Mouse (Mus musculus): ENCODE measurements at regions not wholly inside any gene's neighbourhood (a gene's known extent, or its start where the extent isn't known, plus 50 kb on each side); places are given as distances from the start of the nearest gene placed in this dataset.

DNA sequence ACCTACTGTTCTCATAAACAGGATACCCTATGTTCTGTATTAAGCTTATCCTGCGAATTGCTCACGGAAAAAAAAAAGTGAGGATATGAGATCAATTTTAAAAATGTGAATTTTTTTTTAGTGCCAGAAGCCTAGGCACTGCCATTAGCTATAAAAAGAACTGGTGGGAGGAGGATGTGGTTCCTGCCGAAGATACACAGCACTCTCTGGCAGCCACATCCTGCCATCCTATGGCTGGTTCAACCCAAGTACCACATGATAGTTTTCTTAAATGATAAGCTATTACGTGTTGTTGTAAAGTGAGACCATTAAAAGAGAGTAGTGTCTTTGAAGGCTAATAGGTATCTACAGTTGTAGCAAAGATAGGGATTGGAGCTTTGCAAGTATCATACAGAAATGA is 58.2 kb upstream of the Ppp3ca start:
- Histone ChIP-seq H3K79me3 (ENCODE audit: low read depth) (no peaks in the 10 kb centered on the region), H3ac (ENCODE audit: control insufficient read depth, insufficient read length, low read depth) (no peak overlapping the region), H3K79me2 (ENCODE audit: control insufficient read depth, insufficient read depth) (no peaks in the 10 kb centered on the region), H3K27me3 (ENCODE audit: control insufficient read depth, insufficient read depth, insufficient read length) (no peaks in the 10 kb centered on the region), H3K36me3 (ENCODE audit: control insufficient read depth, insufficient read depth) (no peaks in the 10 kb centered on the region), H3K4me3 (ENCODE audit: insufficient read depth, poor library complexity, severe bottlenecking) (no peak overlapping the region)
- no peak for TF ChIP-seq MAX (IDR thresholded peaks at IDR 0.05)
- TF ChIP-seq CEBPB (IDR thresholded peaks at IDR 0.05; ENCODE audit: low read depth) = no peak
- no peak for TF ChIP-seq MYOG (IDR thresholded peaks at IDR 0.05; ENCODE audit: control insufficient read depth, extremely low read depth, insufficient read length)
- TF ChIP-seq FOSL1 (IDR thresholded peaks at IDR 0.05; ENCODE audit: insufficient read depth, low read length, poor library complexity, severe bottlenecking) = no peak
- TF ChIP-seq MYOD1 (IDR thresholded peaks at IDR 0.05; ENCODE audit: control insufficient read depth, insufficient read length, low read depth) = no peak
- TF ChIP-seq CTCF (IDR thresholded peaks at IDR 0.05; ENCODE audit: control insufficient read depth, insufficient read depth, insufficient read length) = no peak
- no peak for TF ChIP-seq USF1 (IDR thresholded peaks at IDR 0.05; ENCODE audit: low read depth)

DNA sequence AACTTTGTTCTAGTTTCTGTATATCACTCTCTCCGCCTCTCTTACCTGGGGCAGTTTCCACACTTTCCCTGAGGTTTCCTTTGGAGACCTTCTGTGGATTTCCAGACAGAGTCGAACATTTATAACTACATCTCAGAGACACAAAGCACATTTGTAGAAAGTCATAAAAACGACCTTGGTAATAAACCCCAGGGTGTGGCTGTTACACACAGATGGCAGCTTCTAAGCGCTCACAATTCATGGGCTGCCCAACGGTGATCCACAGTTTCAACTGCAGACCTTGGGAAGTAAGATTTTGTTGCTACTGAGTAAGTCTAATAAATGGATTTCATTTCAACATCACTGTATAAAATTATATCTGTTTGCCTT is 59.4 kb upstream of the Ppp3ca start:
- H3K79me3 ChIP-seq (ENCODE audit: low read depth) = no peaks in the 10 kb centered on the region
- TF ChIP-seq MAX (IDR thresholded peaks at IDR 0.05) (no peak), CEBPB (IDR thresholded peaks at IDR 0.05; ENCODE audit: low read depth) (no peak), USF1 (IDR thresholded peaks at IDR 0.05; ENCODE audit: low read depth) (no peak), MYOG (IDR thresholded peaks at IDR 0.05; ENCODE audit: control insufficient read depth, extremely low read depth, insufficient read length) (no peak), MYOD1 (IDR thresholded peaks at IDR 0.05; ENCODE audit: control insufficient read depth, insufficient read length, low read depth) (no peak), FOSL1 (IDR thresholded peaks at IDR 0.05; ENCODE audit: insufficient read depth, low read length, poor library complexity, severe bottlenecking) (no peak), CTCF (IDR thresholded peaks at IDR 0.05; ENCODE audit: control insufficient read depth, insufficient read depth, insufficient read length) (no peak)
- no peaks in the 10 kb centered on the region for H3K36me3 ChIP-seq (ENCODE audit: control insufficient read depth, insufficient read depth)
- no peak overlapping the region for H3ac ChIP-seq (ENCODE audit: control insufficient read depth, insufficient read length, low read depth)
- no peak overlapping the region for H3K4me3 ChIP-seq (ENCODE audit: insufficient read depth, poor library complexity, severe bottlenecking)
- H3K27me3 ChIP-seq (ENCODE audit: control insufficient read depth, insufficient read depth, insufficient read length) = no peaks in the 10 kb centered on the region
- no peaks in the 10 kb centered on the region for H3K79me2 ChIP-seq (ENCODE audit: control insufficient read depth, insufficient read depth)

- no peaks in the 10 kb centered on the region for H3K79me2 ChIP-seq (ENCODE audit: control insufficient read depth, insufficient read depth)
These were observed 59.9 kb upstream of the Ppp3ca start for GRCm38 (mm10) chr3:136609855-136610555.

GRCm38 (mm10) chr3:136601706-136602105 is 68.2 kb upstream of the Ppp3ca start:
- Histone ChIP-seq H3K36me3 (ENCODE audit: control insufficient read depth, insufficient read depth) (no peaks in the 10 kb centered on the region), H3K27me3 (ENCODE audit: control insufficient read depth, insufficient read depth, insufficient read length) (no peaks in the 10 kb centered on the region), H3K4me3 (ENCODE audit: insufficient read depth, poor library complexity, severe bottlenecking) (no peak overlapping the region), H3K79me2 (ENCODE audit: control insufficient read depth, insufficient read depth) (no peaks in the 10 kb centered on the region), H3ac (ENCODE audit: control insufficient read depth, insufficient read length, low read depth) (no peak overlapping the region), H3K79me3 (ENCODE audit: low read depth) (no peaks in the 10 kb centered on the region)
- TF ChIP-seq CEBPB (IDR thresholded peaks at IDR 0.05; ENCODE audit: low read depth) = peak; percentile 68
- no peak for TF ChIP-seq FOSL1 (IDR thresholded peaks at IDR 0.05; ENCODE audit: insufficient read depth, low read length, poor library complexity, severe bottlenecking)
- TF ChIP-seq USF1 (IDR thresholded peaks at IDR 0.05; ENCODE audit: low read depth) = no peak

More at GRCm38 (mm10) chr3:136609855-136610555, 59.9 kb upstream of the Ppp3ca start:
- Histone ChIP-seq H3K27me3 (ENCODE audit: control insufficient read depth, insufficient read depth, insufficient read length) (no peaks in the 10 kb centered on the region), H3ac (ENCODE audit: control insufficient read depth, insufficient read length, low read depth) (no peak overlapping the region), H3K79me3 (ENCODE audit: low read depth) (no peaks in the 10 kb centered on the region), H3K36me3 (ENCODE audit: control insufficient read depth, insufficient read depth) (no peaks in the 10 kb centered on the region), H3K4me3 (ENCODE audit: insufficient read depth, poor library complexity, severe bottlenecking) (no peak overlapping the region)
- TF ChIP-seq USF1 (IDR thresholded peaks at IDR 0.05; ENCODE audit: low read depth) = no peak
- no peak for TF ChIP-seq FOSL1 (IDR thresholded peaks at IDR 0.05; ENCODE audit: insufficient read depth, low read length, poor library complexity, severe bottlenecking)
- no peak for TF ChIP-seq CTCF (IDR thresholded peaks at IDR 0.05; ENCODE audit: control insufficient read depth, insufficient read depth, insufficient read length)
- TF ChIP-seq MYOD1 (IDR thresholded peaks at IDR 0.05; ENCODE audit: control insufficient read depth, insufficient read length, low read depth) = no peak
- TF ChIP-seq MYOG (IDR thresholded peaks at IDR 0.05; ENCODE audit: control insufficient read depth, extremely low read depth, insufficient read length) = no peak
- no peak for TF ChIP-seq MAX (IDR thresholded peaks at IDR 0.05)
- no peak for TF ChIP-seq CEBPB (IDR thresholded peaks at IDR 0.05; ENCODE audit: low read depth)

GRCm38 (mm10) chr3:136583937-136584336 is 86.0 kb upstream of the Ppp3ca start:
- Histone ChIP-seq H3ac (ENCODE audit: control insufficient read depth, insufficient read length, low read depth) (no peak overlapping the region), H3K27me3 (ENCODE audit: control insufficient read depth, insufficient read depth, insufficient read length) (no peaks in the 10 kb centered on the region), H3K36me3 (ENCODE audit: control insufficient read depth, insufficient read depth) (no peaks in the 10 kb centered on the region), H3K4me3 (ENCODE audit: insufficient read depth, poor library complexity, severe bottlenecking) (no peak overlapping the region), H3K79me3 (ENCODE audit: low read depth) (no peaks in the 10 kb centered on the region), H3K79me2 (ENCODE audit: control insufficient read depth, insufficient read depth) (no peaks in the 10 kb centered on the region)
- TF ChIP-seq CEBPB (IDR thresholded peaks at IDR 0.05; ENCODE audit: low read depth) (peak; percentile 65), CTCF (IDR thresholded peaks at IDR 0.05; ENCODE audit: control insufficient read depth, insufficient read depth, insufficient read length) (no peak), FOSL1 (IDR thresholded peaks at IDR 0.05; ENCODE audit: insufficient read depth, low read length, poor library complexity, severe bottlenecking) (peak; percentile 73), MAX (IDR thresholded peaks at IDR 0.05) (peak; percentile 48), MYOD1 (IDR thresholded peaks at IDR 0.05; ENCODE audit: control insufficient read depth, insufficient read length, low read depth) (no peak)

GRCm38 (mm10) chr3:136578016-136578415 is 91.9 kb upstream of the Ppp3ca start:
- TF ChIP-seq CTCF (IDR thresholded peaks at IDR 0.05; ENCODE audit: control insufficient read depth, insufficient read depth, insufficient read length) (no peak), MAX (IDR thresholded peaks at IDR 0.05) (no peak), CEBPB (IDR thresholded peaks at IDR 0.05; ENCODE audit: low read depth) (no peak), USF1 (IDR thresholded peaks at IDR 0.05; ENCODE audit: low read depth) (no peak), MYOG (IDR thresholded peaks at IDR 0.05; ENCODE audit: control insufficient read depth, extremely low read depth, insufficient read length) (no peak), FOSL1 (IDR thresholded peaks at IDR 0.05; ENCODE audit: insufficient read depth, low read length, poor library complexity, severe bottlenecking) (no peak), MYOD1 (IDR thresholded peaks at IDR 0.05; ENCODE audit: control insufficient read depth, insufficient read length, low read depth) (no peak)
- Histone ChIP-seq H3ac (ENCODE audit: control insufficient read depth, insufficient read length, low read depth) (no peak overlapping the region), H3K27me3 (ENCODE audit: control insufficient read depth, insufficient read depth, insufficient read length) (no peaks in the 10 kb centered on the region)

More at GRCm38 (mm10) chr3:136578016-136578415, 91.9 kb upstream of the Ppp3ca start:
- no peaks in the 10 kb centered on the region for H3K36me3 ChIP-seq (ENCODE audit: control insufficient read depth, insufficient read depth)
- no peaks in the 10 kb centered on the region for H3K79me2 ChIP-seq (ENCODE audit: control insufficient read depth, insufficient read depth)
- H3K4me3 ChIP-seq (ENCODE audit: insufficient read depth, poor library complexity, severe bottlenecking) = no peak overlapping the region
- no peaks in the 10 kb centered on the region for H3K79me3 ChIP-seq (ENCODE audit: low read depth)

All from C2C12 (cell line).